Mouse (Mus musculus) C2C12 (cell line): ENCODE measurements around the gene Lca5l.

Experiments used
- CTCF ChIP-seq: IDR thresholded peaks from one replicate; pipeline ENCODE4 v1.5.1; 2011; ENCODE audit not compliant: control insufficient read depth, insufficient read depth, insufficient read length
- MAX ChIP-seq: IDR thresholded peaks from one replicate; pipeline ENCODE4 v1.6.1; 2011; ENCODE audit warnings: mild to moderate bottlenecking, control low read depth
- MYOG ChIP-seq: IDR thresholded peaks from one replicate; pipeline ENCODE4 v1.6.1; 2011; ENCODE audit not compliant: control insufficient read depth, insufficient read length; ENCODE audit errors: extremely low read depth
- USF1 ChIP-seq: IDR thresholded peaks from one replicate; pipeline ENCODE4 v1.6.1; 2011; ENCODE audit warnings: low read depth, mild to moderate bottlenecking, control low read depth, moderate library complexity

- TF ChIP-seq CTCF (no peak), MYOG (no peak), USF1 (no peak), MAX (no peak)
These were observed 29.9 kb upstream of the Lca5l start for GRCm38 (mm10) chr16:96221959-96222358.
